Mouse (Mus musculus) limb, embryonic 15.5 days (tissue): Measurements from ENCODE around the gene Styx. TPM values are rescaled to one million over a fixed set of nuclear protein-coding genes. Genes with fewer than 3 reads are reported as not detected.

Experiments used
- ATAC-seq: fragments of 200-750 bp; cut with Nextera tagmentation; 2 replicates; pipeline ENCODE4 v1.8.0; 2017; ENCODE audit warnings: low read depth, moderate TSS enrichment; ENCODE audit not compliant: insufficient number of reproducible peaks, low FRiP score, low TSS enrichment
- H3K27ac ChIP-seq: fragments of 300-500 bp; sonication (generic); 2 replicates; pipeline ENCODE4 v1.5.1; 2015; ENCODE audit warnings: moderate library complexity, mild to moderate bottlenecking, inconsistent platforms
- H3K27me3 ChIP-seq: fragments of 300-500 bp; sonication (generic); 2 replicates; pipeline ENCODE4 v1.6.1; 2015; ENCODE audit warnings: inconsistent platforms
- H3K36me3 ChIP-seq: fragments of 300-500 bp; sonication (generic); 2 replicates; pipeline ENCODE4 v1.6.1; 2015; ENCODE audit warnings: inconsistent platforms
- H3K4me1 ChIP-seq: fragments of 300-500 bp; sonication (generic); 2 replicates; pipeline ENCODE4 v1.6.1; 2015; ENCODE audit warnings: inconsistent platforms
- H3K4me2 ChIP-seq: fragments of 300-500 bp; sonication (generic); 2 replicates; pipeline ENCODE4 v1.6.1; 2015; ENCODE audit warnings: mild to moderate bottlenecking, inconsistent platforms
- H3K4me3 ChIP-seq: fragments of 300-500 bp; sonication (generic); 2 replicates; pipeline ENCODE4 v1.5.1; 2015; ENCODE audit warnings: mild to moderate bottlenecking, inconsistent platforms
- H3K9ac ChIP-seq: fragments of 300-500 bp; sonication (generic); 2 replicates; pipeline ENCODE4 v1.6.1; 2015; ENCODE audit warnings: inconsistent platforms
- H3K9me3 ChIP-seq: fragments of 300-500 bp; sonication (generic); 2 replicates; pipeline ENCODE4 v1.6.1; 2016; ENCODE audit warnings: inconsistent platforms
- WGBS: fragments of 180-500 bp; shearing (Covaris S2); methylation state at CpG from one replicate; pipeline ENCODE4 v1.1.7; 2015; 5-methylcytosine and 5-hydroxymethylcytosine counted together
- polyA plus RNA-seq: library from polyadenylated mRNA; unstranded; fragments of >200 nt; fragmentation: Nextera tagmentation; extraction: Ambion mirVana; gene quantifications from 2 replicates; pipeline ENCODE4 v1.2.1, GENCODE M21; 2015

Gene Styx
- polyA plus RNA-seq, 1 experiment from 2014 or later: 67.0 TPM

- H3K9ac ChIP-seq: no peak overlapping the region
- H3K4me1 ChIP-seq: peaks cover 20% of the 10 kb centered on the region; the same call in 1 of the 2 replicates
- H3K4me3 ChIP-seq: no peak overlapping the region
- no peak for ATAC-seq
- no peak overlapping the region for H3K27ac ChIP-seq
- H3K9me3 ChIP-seq: no peaks in the 10 kb centered on the region
- no peaks in the 10 kb centered on the region for H3K27me3 ChIP-seq
- no peaks in the 10 kb centered on the region for H3K36me3 ChIP-seq
- no peak overlapping the region for H3K4me2 ChIP-seq
- WGBS: 64% methylated on average over 12 of the region's 12 CpGs
Observed at GRCm38 (mm10) chr14:45445445-45445844, 94.6 kb downstream of the Styx start.

DNA sequence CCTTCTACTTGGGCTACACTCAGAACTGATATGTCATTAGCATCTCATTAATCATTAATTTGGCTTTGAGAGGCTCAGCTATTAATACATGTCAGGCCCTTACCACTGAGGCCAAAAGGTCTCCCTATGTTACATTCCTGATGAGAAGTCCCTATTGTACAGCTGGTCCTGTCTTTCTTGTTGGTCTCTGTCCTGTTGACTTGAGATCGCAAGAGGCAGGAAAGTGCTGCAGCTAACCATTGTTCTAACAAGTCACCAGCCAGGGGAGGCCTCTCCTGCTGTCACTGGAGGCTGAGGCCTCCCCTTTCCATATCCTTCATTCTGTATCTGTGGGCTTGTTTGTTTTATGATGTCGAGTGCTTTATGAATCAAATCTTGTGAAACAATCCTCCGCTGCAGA is 95.9 kb downstream of the Styx start:
- H3K27me3 ChIP-seq: no peaks in the 10 kb centered on the region
- H3K4me1 ChIP-seq: peaks cover 14% of the 10 kb centered on the region; the same call in 1 of the 2 replicates
- ATAC-seq: no peak
- H3K9me3 ChIP-seq: no peaks in the 10 kb centered on the region
- WGBS: 74% methylated on average over 3 of the region's 3 CpGs
- H3K27ac ChIP-seq: no peak overlapping the region
- no peak overlapping the region for H3K9ac ChIP-seq
- no peak overlapping the region for H3K4me3 ChIP-seq
- no peaks in the 10 kb centered on the region for H3K36me3 ChIP-seq
- H3K4me2 ChIP-seq: no peak overlapping the region

GRCm38 (mm10) chr14:45451090-45451489 is 100.2 kb downstream of the Styx start:
- H3K9me3 ChIP-seq: no peaks in the 10 kb centered on the region
- H3K36me3 ChIP-seq: no peaks in the 10 kb centered on the region
- peaks cover 3% of the 10 kb centered on the region; the same call in 1 of the 2 replicates for H3K4me1 ChIP-seq
- no peak overlapping the region for H3K27ac ChIP-seq
- H3K9ac ChIP-seq: no peak overlapping the region
- no peak overlapping the region for H3K4me2 ChIP-seq
- ATAC-seq: no peak
- 38% methylated on average over 2 of the region's 2 CpGs for WGBS
- no peaks in the 10 kb centered on the region for H3K27me3 ChIP-seq
- H3K4me3 ChIP-seq: no peak overlapping the region

- no peak overlapping the region for H3K4me3 ChIP-seq
- no peak for ATAC-seq
- H3K4me2 ChIP-seq: no peak overlapping the region
- 56% methylated on average over 4 of the region's 4 CpGs for WGBS
- peaks cover 3% of the 10 kb centered on the region; the same call in 1 of the 2 replicates for H3K4me1 ChIP-seq
- H3K27me3 ChIP-seq: no peaks in the 10 kb centered on the region
- 0 out of 2 replicates have a peak, but pooled peaks cover 3% of the 10 kb centered on the region for H3K36me3 ChIP-seq
- H3K9me3 ChIP-seq: no peaks in the 10 kb centered on the region
- H3K27ac ChIP-seq: no peak overlapping the region
- no peak overlapping the region for H3K9ac ChIP-seq
Observed at GRCm38 (mm10) chr14:45452148-45452547, 101.3 kb downstream of the Styx start.

- H3K4me3 ChIP-seq: no peak overlapping the region
- ATAC-seq: no peak
- peaks cover 3% of the 10 kb centered on the region; the same call in 1 of the 2 replicates for H3K4me1 ChIP-seq
- H3K27me3 ChIP-seq: no peaks in the 10 kb centered on the region
- H3K27ac ChIP-seq: no peak overlapping the region
- H3K9me3 ChIP-seq: no peaks in the 10 kb centered on the region
- 34% methylated on average over 11 of the region's 11 CpGs for whole genome bisulfite sequencing
- H3K4me2 ChIP-seq: no peak overlapping the region
- peaks cover 10% of the 10 kb centered on the region; the same call in 1 of the 2 replicates for H3K36me3 ChIP-seq
- no peak overlapping the region for H3K9ac ChIP-seq
Observed at GRCm38 (mm10) chr14:45452861-45453512, 102.1 kb downstream of the Styx start.

GRCm38 (mm10) chr14:45453538-45454233 is 102.8 kb downstream of the Styx start:
- no peak for ATAC-seq

GRCm38 (mm10) chr14:45455651-45456501 is 105.0 kb downstream of the Styx start:
- WGBS: 48% methylated on average over 12 of the region's 12 CpGs
- no peak overlapping the region for H3K4me3 ChIP-seq
- H3K9me3 ChIP-seq: no peaks in the 10 kb centered on the region
- ATAC-seq: no peak
- no peaks in the 10 kb centered on the region for H3K27me3 ChIP-seq
- no peak overlapping the region for H3K27ac ChIP-seq
- H3K9ac ChIP-seq: no peak overlapping the region
- H3K36me3 ChIP-seq: peaks cover 33% of the 10 kb centered on the region
- H3K4me2 ChIP-seq: no peak overlapping the region
- H3K4me1 ChIP-seq: peaks cover 3% of the 10 kb centered on the region; the same call in 1 of the 2 replicates

More at GRCm38 (mm10) chr14:45453538-45454233, 102.8 kb downstream of the Styx start:
- Histone ChIP-seq H3K36me3 (peaks cover 17% of the 10 kb centered on the region; the same call in 1 of the 2 replicates), H3K27me3 (no peaks in the 10 kb centered on the region), H3K4me3 (no peak overlapping the region), H3K4me1 (peaks cover 3% of the 10 kb centered on the region; the same call in 1 of the 2 replicates), H3K9ac (no peak overlapping the region), H3K4me2 (no peak overlapping the region), H3K9me3 (no peaks in the 10 kb centered on the region), H3K27ac (no peak overlapping the region)
- 54% methylated on average over 5 of the region's 5 CpGs for WGBS

GRCm38 (mm10) chr14:45456502-45456846 is 105.6 kb downstream of the Styx start:
- WGBS: 0% methylated on average over 1 of the region's 1 CpGs
- H3K27ac ChIP-seq: no peak overlapping the region

DNA sequence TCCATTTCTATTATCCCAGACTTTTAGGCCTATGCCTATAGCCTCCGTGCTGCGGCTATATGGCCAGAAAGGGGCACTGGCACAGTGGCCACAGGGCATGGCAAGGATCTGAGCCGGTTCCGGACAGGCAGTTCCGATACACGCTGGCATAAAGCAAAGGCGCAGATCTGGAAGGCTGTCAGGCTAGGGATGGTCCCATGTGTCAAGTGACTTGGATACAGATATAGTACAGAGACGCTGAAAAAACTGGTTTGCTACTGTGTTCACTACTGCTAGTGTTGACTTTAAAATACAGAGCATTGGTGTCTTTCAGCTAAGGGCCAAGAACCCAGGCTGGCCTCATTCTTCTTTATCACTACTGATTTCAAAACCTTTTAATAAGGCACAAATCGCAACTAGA is 106.1 kb downstream of the Styx start:
- no peaks in the 10 kb centered on the region for H3K27me3 ChIP-seq
- peaks cover 44% of the 10 kb centered on the region for H3K36me3 ChIP-seq
- no peak overlapping the region for H3K4me2 ChIP-seq
- H3K27ac ChIP-seq: 0 out of 2 replicates have a peak overlapping the region, but pooled peaks have one; percentile 7
- WGBS: 87% methylated on average over 9 of the region's 9 CpGs
- H3K9ac ChIP-seq: no peak overlapping the region
- H3K4me3 ChIP-seq: no peak overlapping the region
- ATAC-seq: no peak
- H3K4me1 ChIP-seq: peaks cover 3% of the 10 kb centered on the region; the same call in 1 of the 2 replicates
- no peaks in the 10 kb centered on the region for H3K9me3 ChIP-seq

More at GRCm38 (mm10) chr14:45456502-45456846, 105.6 kb downstream of the Styx start:
- H3K4me2 ChIP-seq: no peak overlapping the region
- no peak overlapping the region for H3K4me3 ChIP-seq
- H3K9me3 ChIP-seq: no peaks in the 10 kb centered on the region
- H3K4me1 ChIP-seq: peaks cover 3% of the 10 kb centered on the region; the same call in 1 of the 2 replicates
- no peaks in the 10 kb centered on the region for H3K27me3 ChIP-seq
- H3K9ac ChIP-seq: no peak overlapping the region
- peaks cover 38% of the 10 kb centered on the region for H3K36me3 ChIP-seq
- ATAC-seq: no peak

DNA sequence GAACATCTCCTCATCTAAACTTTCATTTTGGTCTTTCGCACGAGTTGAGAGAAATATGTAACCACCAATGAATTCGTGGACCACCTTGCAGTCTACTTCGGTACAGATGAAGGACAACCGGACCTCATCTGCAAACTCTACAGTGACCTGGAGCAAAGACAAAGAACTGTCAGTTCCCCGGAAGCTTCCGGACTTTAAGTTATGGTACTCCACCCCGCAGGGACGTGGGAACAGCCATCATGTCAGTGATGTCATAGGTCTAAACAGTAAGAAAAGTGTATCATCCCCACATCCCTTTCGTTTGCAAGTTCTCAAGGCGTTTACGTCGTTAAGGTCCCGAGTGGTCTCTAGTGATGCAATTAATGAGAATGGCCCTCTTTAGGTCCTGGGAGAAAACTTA is 109.0 kb downstream of the Styx start:
- no peak overlapping the region for H3K4me3 ChIP-seq
- 0 out of 2 replicates have a peak, but pooled peaks cover 2% of the 10 kb centered on the region for H3K4me1 ChIP-seq
- H3K9me3 ChIP-seq: no peaks in the 10 kb centered on the region
- no peak overlapping the region for H3K4me2 ChIP-seq
- WGBS: 92% methylated on average over 14 of the region's 14 CpGs
- H3K36me3 ChIP-seq: peaks cover 69% of the 10 kb centered on the region
- no peaks in the 10 kb centered on the region for H3K27me3 ChIP-seq
- H3K27ac ChIP-seq: no peak overlapping the region
- no peak overlapping the region for H3K9ac ChIP-seq
- ATAC-seq: no peak

GRCm38 (mm10) chr14:45460491-45460890 is 109.6 kb downstream of the Styx start:
- no peak for ATAC-seq
- H3K36me3 ChIP-seq: peaks cover 74% of the 10 kb centered on the region
- H3K27me3 ChIP-seq: no peaks in the 10 kb centered on the region
- H3K27ac ChIP-seq: no peak overlapping the region
- H3K9me3 ChIP-seq: no peaks in the 10 kb centered on the region
- H3K4me2 ChIP-seq: no peak overlapping the region
- no peak overlapping the region for H3K4me3 ChIP-seq
- 0 out of 2 replicates have a peak, but pooled peaks cover 2% of the 10 kb centered on the region for H3K4me1 ChIP-seq
- 90% methylated on average over 10 of the region's 10 CpGs for WGBS
- no peak overlapping the region for H3K9ac ChIP-seq
